Mouse (Mus musculus) heart, embryonic 14.5 days (tissue): ENCODE measurements around the gene Taar7b. TPM values are rescaled to one million over a fixed set of nuclear protein-coding genes. Genes with fewer than 3 reads are reported as not detected.

Experiments
- ATAC-seq: fragments of 200-750 bp; cut with Nextera tagmentation; 2 replicates; pipeline ENCODE4 v1.8.0; 2017; ENCODE audit warnings: low read depth, moderate TSS enrichment; ENCODE audit not compliant: insufficient number of reproducible peaks, insufficient read depth, low FRiP score
- H3K27ac ChIP-seq, 2 experiments: fragments of 200-500 bp in 1 of 2; fragments of 300-500 bp in 1 of 2; sonication (generic) in 1 of 2; replicated peaks in 1 of 2; 2 replicates each; pipeline ENCODE4 v1.5.1; 2012 to 2014; ENCODE audit warnings: low read depth in 2 of 2, low read length in 2 of 2, control low read depth in 1 of 2, mild to moderate bottlenecking in 1 of 2, mixed read lengths in 1 of 2; ENCODE audit not compliant: control insufficient read depth in 1 of 2, insufficient read depth in 1 of 2
- H3K27me3 ChIP-seq: fragments of 300-500 bp; sonication (generic); 2 replicates; pipeline ENCODE4 v1.6.1; 2014; ENCODE audit warnings: mild to moderate bottlenecking, low read length, control low read depth; ENCODE audit not compliant: control insufficient read depth, insufficient read depth
- H3K36me3 ChIP-seq: fragments of 300-500 bp; sonication (generic); 2 replicates; pipeline ENCODE4 v1.6.1; 2014; ENCODE audit warnings: mild to moderate bottlenecking, control low read depth, low read length, mixed read lengths; ENCODE audit not compliant: control insufficient read depth, insufficient read depth
- H3K4me1 ChIP-seq, 2 experiments: fragments of 200-500 bp in 1 of 2; fragments of 300-500 bp in 1 of 2; sonication (generic) in 1 of 2; 2 replicates each; pipeline ENCODE4 v1.6.1; 2012 to 2014; ENCODE audit warnings: low read length in 2 of 2, control low read depth in 1 of 2, mixed read lengths in 1 of 2; ENCODE audit not compliant: control insufficient read depth in 2 of 2, insufficient read depth in 2 of 2
- H3K4me2 ChIP-seq: fragments of 300-500 bp; sonication (generic); 2 replicates; pipeline ENCODE4 v1.6.1; 2014; ENCODE audit warnings: mild to moderate bottlenecking, low read length
- H3K4me3 ChIP-seq, 2 experiments: fragments of 200-500 bp in 1 of 2; fragments of 300-500 bp in 1 of 2; sonication (generic) in 1 of 2; 2 replicates each; pipeline ENCODE4 v1.5.1; 2012 to 2014; ENCODE audit warnings: low read length in 2 of 2, mild to moderate bottlenecking in 2 of 2, control low read depth in 1 of 2, low read depth in 1 of 2, moderate library complexity in 1 of 2; ENCODE audit not compliant: control insufficient read depth in 1 of 2, insufficient read depth in 1 of 2
- H3K9ac ChIP-seq: fragments of 300-500 bp; sonication (generic); 2 replicates; pipeline ENCODE4 v1.6.1; 2014; ENCODE audit warnings: mild to moderate bottlenecking, low read length
- H3K9me3 ChIP-seq: fragments of 300-500 bp; sonication (generic); 2 replicates; pipeline ENCODE4 v1.6.1; 2016; ENCODE audit warnings: low read length, control low read depth; ENCODE audit not compliant: control insufficient read depth
- WGBS: fragments of 180-500 bp; shearing (Covaris S2); extraction: QIAGEN DNeasy Blood & Tissue Kit; methylation state at CpG from one replicate; pipeline ENCODE4 v1.1.7; 2014; 5-methylcytosine and 5-hydroxymethylcytosine counted together
- polyA plus RNA-seq: library from polyadenylated mRNA; unstranded; fragments of >200 nt; fragmentation: Nextera tagmentation; extraction: Ambion mirVana; gene quantifications from 2 replicates; pipeline ENCODE4 v1.2.1, GENCODE M21; 2014

The Taar7b gene
- polyA plus RNA-seq, 1 experiment from 2014 or later = not detected

- no peaks in the 10 kb centered on the region for H3K36me3 ChIP-seq
- H3K9ac ChIP-seq = no peak overlapping the region
- H3K4me2 ChIP-seq = no peak overlapping the region
- H3K27me3 ChIP-seq = no peaks in the 10 kb centered on the region
- no peak overlapping the region for H3K27ac ChIP-seq
- ATAC-seq = no peak
- no peak overlapping the region for H3K4me3 ChIP-seq
- WGBS = 34% methylated on average over 2 of the region's 2 CpGs
- H3K4me1 ChIP-seq = peaks cover 0 to 3% of the 10 kb centered on the region in 2 experiments; a peak in 1 of 4 replicates
- H3K9me3 ChIP-seq = no peaks in the 10 kb centered on the region
Observed at GRCm38 (mm10) chr10:24007034-24007433, 7.3 kb downstream of the Taar7b start.

DNA sequence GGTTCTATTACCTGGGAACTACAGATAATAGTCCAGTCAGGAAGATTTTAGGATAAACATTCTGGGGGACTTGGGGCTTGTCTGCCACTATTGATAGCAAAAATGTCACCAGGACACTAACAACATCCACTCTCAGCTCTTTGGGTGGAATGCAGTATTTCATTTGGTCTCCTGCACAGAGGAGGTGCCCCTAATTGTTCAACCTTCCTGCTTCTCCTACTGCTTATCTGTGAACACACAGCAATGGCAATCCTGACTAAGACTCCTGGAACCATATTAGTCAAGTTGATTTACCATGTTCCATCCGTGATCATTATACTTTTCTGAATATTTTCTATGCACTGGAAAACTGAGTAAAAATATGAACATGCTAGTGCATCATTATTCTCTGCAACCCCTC lies 8.4 kb downstream of the Taar7b start:
- H3K36me3 ChIP-seq = no peaks in the 10 kb centered on the region
- WGBS = 74% methylated on average over 1 of the region's 1 CpGs

GRCm38 (mm10) chr10:24026922-24027321 lies 27.2 kb downstream of the Taar7b start, which contains the start of gene Taar7d:
Gene Taar7d, plus strand, starts transcription at chr10:24027222.
- Histone ChIP-seq H3K4me3 (no peak within 1 kb of the TSS), H3K9ac (no peak within 1 kb of the TSS), H3K36me3 (no peaks in the 10 kb centered on the region), H3K4me2 (no peak within 1 kb of the TSS), H3K27ac (no peak within 1 kb of the TSS), H3K4me1 (no peaks in the 10 kb centered on the region), H3K9me3 (no peaks in the 10 kb centered on the region), H3K27me3 (no peaks in the 10 kb centered on the region)
- no peak for ATAC-seq

More for the DNA sequence above, 8.4 kb downstream of the Taar7b start:
- Histone ChIP-seq H3K4me2 (no peak overlapping the region), H3K9me3 (no peaks in the 10 kb centered on the region), H3K9ac (no peak overlapping the region), H3K4me1 (peaks cover 0 to 3% of the 10 kb centered on the region in 2 experiments; a peak in 1 of 4 replicates), H3K27ac (no peak overlapping the region), H3K4me3 (no peak overlapping the region), H3K27me3 (no peaks in the 10 kb centered on the region)
- no peak for ATAC-seq

DNA sequence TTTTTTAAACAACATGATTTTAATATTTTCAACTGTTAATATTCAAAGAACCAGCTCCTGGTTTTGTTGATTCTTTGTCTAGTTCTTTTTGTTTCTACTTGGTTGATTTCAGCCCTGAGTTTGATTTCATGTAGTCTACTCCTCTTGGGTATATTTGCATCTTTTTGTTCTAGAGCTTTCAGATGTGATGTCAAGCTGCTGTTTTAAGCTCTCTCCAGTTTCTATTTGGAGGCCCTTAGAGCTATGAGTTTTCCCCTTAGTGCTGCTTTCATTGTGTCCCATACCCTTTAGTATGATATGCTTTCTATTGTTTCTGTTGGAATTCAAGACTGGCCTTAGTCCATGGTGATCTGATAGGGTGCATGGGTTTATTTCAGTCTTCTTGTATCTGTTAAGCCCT lies 31.6 kb downstream of the Taar7b start:
- Histone ChIP-seq H3K4me3 (no peak overlapping the region), H3K27me3 (no peaks in the 10 kb centered on the region), H3K36me3 (no peaks in the 10 kb centered on the region), H3K9ac (no peak overlapping the region), H3K4me1 (no peaks in the 10 kb centered on the region), H3K27ac (no peak overlapping the region), H3K4me2 (no peak overlapping the region), H3K9me3 (no peaks in the 10 kb centered on the region)
- no peak for ATAC-seq

- no peaks in the 10 kb centered on the region for H3K36me3 ChIP-seq
- no peaks in the 10 kb centered on the region for H3K4me1 ChIP-seq
- no peak within 1 kb of the TSS for H3K4me2 ChIP-seq
- H3K9ac ChIP-seq = no peak within 1 kb of the TSS
- WGBS = 81% methylated on average over 2 of the region's 2 CpGs
- ATAC-seq = no peak
- H3K27ac ChIP-seq = no peak within 1 kb of the TSS
- H3K9me3 ChIP-seq = no peaks in the 10 kb centered on the region
- H3K4me3 ChIP-seq = no peak within 1 kb of the TSS
- no peaks in the 10 kb centered on the region for H3K27me3 ChIP-seq
Observed at GRCm38 (mm10) chr10:24037314-24037713, 37.6 kb downstream of the Taar7b start, which contains the start of gene Taar7e. Gene Taar7e, plus strand, starts transcription at chr10:24037614.

DNA sequence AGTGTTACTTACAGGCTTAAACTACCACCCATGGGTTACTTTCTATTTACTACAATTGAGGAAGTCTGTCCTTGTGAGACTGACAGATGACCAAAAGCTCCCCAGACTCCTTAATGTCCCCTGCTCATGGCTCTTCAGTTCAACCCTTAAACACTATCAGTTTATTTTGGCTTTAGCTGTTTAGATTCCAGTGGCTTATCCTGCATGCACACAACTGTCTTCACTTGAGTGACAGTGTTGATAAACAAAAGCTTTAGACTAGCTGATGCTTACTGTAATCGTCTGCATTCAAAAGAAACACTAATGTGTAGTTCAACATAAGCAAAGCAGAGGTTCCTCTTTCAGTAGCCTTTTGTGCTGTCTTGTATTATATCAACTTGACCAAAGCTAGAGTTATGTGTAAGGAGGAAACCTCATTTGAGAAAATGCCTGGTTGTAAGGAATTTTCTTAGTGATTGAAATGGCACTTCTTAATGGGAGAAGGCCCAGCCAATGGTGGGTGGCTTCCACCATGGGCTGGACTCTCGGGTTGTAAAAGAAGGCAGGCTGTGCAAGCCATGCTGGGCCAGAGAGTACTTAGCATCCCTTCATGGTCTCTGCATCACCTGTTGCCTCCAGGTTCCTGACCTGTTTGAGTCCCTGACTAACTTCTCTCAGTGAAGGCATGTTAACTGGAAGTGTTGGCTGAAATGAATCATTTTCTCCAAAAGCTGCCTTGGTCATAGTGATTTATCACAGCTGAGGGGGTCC lies 40.6 kb downstream of the Taar7b start:
- Histone ChIP-seq H3K9me3 (no peaks in the 10 kb centered on the region), H3K4me1 (no peaks in the 10 kb centered on the region), H3K9ac (no peak overlapping the region), H3K36me3 (no peaks in the 10 kb centered on the region), H3K27ac (no peak overlapping the region), H3K4me3 (no peak overlapping the region), H3K4me2 (no peak overlapping the region), H3K27me3 (no peaks in the 10 kb centered on the region)
- WGBS = 46% methylated on average over 2 of the region's 2 CpGs
- no peak for ATAC-seq

GRCm38 (mm10) chr10:24049210-24049609 lies 49.5 kb downstream of the Taar7b start, which contains the start of gene Taar7f:
Gene Taar7f, plus strand, starts transcription at chr10:24049510.
- H3K4me3 ChIP-seq = no peak within 1 kb of the TSS
- H3K36me3 ChIP-seq = no peaks in the 10 kb centered on the region
- H3K4me2 ChIP-seq = no peak within 1 kb of the TSS
- no peak within 1 kb of the TSS for H3K27ac ChIP-seq
- H3K27me3 ChIP-seq = no peaks in the 10 kb centered on the region
- no peak for ATAC-seq
- H3K9me3 ChIP-seq = no peaks in the 10 kb centered on the region
- H3K9ac ChIP-seq = no peak within 1 kb of the TSS
- H3K4me1 ChIP-seq = no peaks in the 10 kb centered on the region
